Mouse (Mus musculus): Measurements from ENCODE around the gene Six2. TPM values are rescaled to one million over a fixed set of nuclear protein-coding genes. Genes with fewer than 3 reads are reported as not detected.

Six2 gene
- polyA plus RNA-seq, 1 experiment from 2014 or later = 0.08 TPM

Other genes starting within 250 kb of the Six2 start
- 18.0 and 21.7 TPM in 2 replicates for gene Six3, start 74.7 kb downstream of the Six2 start, polyA plus RNA-seq (2015; fragmentation: Nextera tagmentation; extraction: Ambion mirVana)